35 mouse cellular contexts compared by ENCODE assay signal in the genomic region with DNA sequence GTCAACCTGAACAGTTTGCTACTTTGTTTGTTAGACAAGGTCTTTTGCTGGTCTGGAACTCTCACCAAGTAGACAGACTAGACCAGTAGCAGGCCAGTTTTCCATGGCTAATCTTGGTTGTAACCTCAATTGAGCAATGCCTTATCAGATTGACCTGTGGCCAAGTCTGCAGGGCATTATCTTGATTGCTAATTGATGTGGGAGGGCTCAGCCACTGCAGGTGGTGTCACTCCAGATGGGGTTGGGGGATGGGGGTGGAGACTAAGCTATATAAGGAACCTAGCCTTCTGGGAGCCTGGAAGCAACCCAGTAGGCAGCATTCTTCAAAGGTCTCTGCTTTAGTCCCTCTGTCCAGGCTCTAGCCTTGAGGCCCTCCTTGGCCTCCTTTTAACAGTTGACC. TPM values are rescaled to one million over a fixed set of nuclear protein-coding genes. Genes with fewer than 3 reads are reported as not detected.
DNase-seq lines count a peak whose midpoint lies in the region; ATAC-seq and TF ChIP-seq lines count a peak whose summit lies in the region.
"Had no signal": no experiment of that assay in that cellular context is flagged by ENCODE, and none has a peak within 500 bp of the region (broad histone marks: within the 10 kb centered on the region; RNA-seq: fewer than 3 reads in every experiment).

No protein-coding gene starts in this region.

- peak; percentile 42; the same call in 1 of the 2 replicates for ATAC-seq in granulocyte monocyte progenitor cell, adult 5-6 weeks (replicated peaks; ENCODE audit: poor library complexity, severe bottlenecking)
- ATAC-seq in liver, embryonic 14.5 days (ENCODE audit: insufficient read depth): 0 out of 2 replicates have a peak, but pooled peaks have one; percentile 31
- ATAC-seq: activated CD4-positive, CD25-positive, alpha-beta regulatory T cell, adult 4 months; forebrain, embryonic 14.5 days; hindbrain, postnatal 0 days; midbrain, embryonic 16.5 days; Patski had no signal

- intact Hi-C loops in left cerebral cortex, postnatal 4 days (cut with DNase I): loop anchor here (10.0 kb wide), 1 partner anchor 181 kb away; no protein-coding TSS in a partner anchor

- TF ChIP-seq CTCF in liver, embryonic 14.5 days (IDR thresholded peaks at IDR 0.05; ENCODE audit: low read depth): no peak

- no peak overlapping the region for H3K4me2 ChIP-seq in liver, embryonic 14.5 days (ENCODE audit: low read depth)
- H3K4me2 ChIP-seq: heart, embryonic 12.5 days; limb, embryonic 13.5 days; lung, embryonic 15.5 days; neural tube, embryonic 13.5 days had no signal

- no peaks in the 10 kb centered on the region for H3K9me3 ChIP-seq in liver, embryonic 14.5 days (ENCODE audit: control insufficient read depth, low read length)
- H3K9me3 ChIP-seq: heart, embryonic 12.5 days; limb, embryonic 13.5 days; lung, embryonic 15.5 days; midbrain, embryonic 10.5 days; neural tube, embryonic 13.5 days had no signal

- H3K9ac ChIP-seq in liver, embryonic 14.5 days (replicated peaks): no peak overlapping the region
- H3K9ac ChIP-seq: heart, embryonic 12.5 days; limb, embryonic 13.5 days; lung, embryonic 15.5 days; neural tube, embryonic 13.5 days had no signal

- no peak overlapping the region for H3K4me3 ChIP-seq in liver, embryonic 14.5 days (ENCODE audit: insufficient read depth in 1 of 2, low read depth in 2 of 2, low read length in 2 of 2)
- H3K4me3 ChIP-seq: heart, embryonic 12.5 days; layer of hippocampus, adult 2 months; limb, embryonic 13.5 days; lung, embryonic 15.5 days; midbrain, embryonic 10.5 days; myocyte; neural tube, embryonic 13.5 days had no signal

- H3K27me3 ChIP-seq in liver, embryonic 14.5 days (ENCODE audit: control insufficient read depth, insufficient read depth, low read length): peaks cover 1% of the 10 kb centered on the region; the same call in 1 of the 2 replicates
- H3K27me3 ChIP-seq: heart, embryonic 12.5 days; lung, embryonic 15.5 days; neural tube, embryonic 13.5 days; Patski had no signal

- peak; percentile 31 for DNase-seq in cerebellum, adult 11-12 months
- no peak for DNase-seq in cerebellum, postnatal 4 days (ENCODE audit: low spot score in 2 of 2)
- DNase-seq in 416B (ENCODE audit: low read depth): peak; percentile 78
- no peak for DNase-seq in liver, embryonic 14.5 days (ENCODE audit: low read depth in 3 of 3, low spot score in 3 of 3)
- no peak for DNase-seq in left cerebral cortex, postnatal 4 days
- no peak for DNase-seq in layer of hippocampus, postnatal 10 days (ENCODE audit: low spot score in 2 of 2)
- no peak for DNase-seq in retina, embryonic 14.5 days (ENCODE audit: low spot score)
- DNase-seq: adrenal gland, adult 8-10 months; cerebellum, postnatal 36 days; heart, postnatal 10 days; kidney, adult 18-20 months; kidney, postnatal 10 days; layer of hippocampus, postnatal 36 days; lung, postnatal 4 days; right cerebral cortex, adult 18-20 months; spleen, adult 18-20 months had no signal

- H3K4me1 ChIP-seq in liver, embryonic 14.5 days (replicated peaks; ENCODE audit: control insufficient read depth in 2 of 2, insufficient read depth in 2 of 2, low read length in 1 of 2): 0 out of 4 replicates have a peak, but pooled peaks cover 0 to 2% of the 10 kb centered on the region in 2 experiments

- no peak for TF ChIP-seq EP300 in liver, embryonic 14.5 days (IDR thresholded peaks at IDR 0.05; ENCODE audit: low read depth)

- no peaks in the 10 kb centered on the region for H3K36me3 ChIP-seq in liver, embryonic 14.5 days (replicated peaks; ENCODE audit: control insufficient read depth, insufficient read depth, low read depth)
- H3K36me3 ChIP-seq: heart, embryonic 12.5 days; limb, embryonic 13.5 days; lung, embryonic 15.5 days; midbrain, embryonic 10.5 days; neural tube, embryonic 13.5 days had no signal

- H3K27ac ChIP-seq in liver, embryonic 14.5 days: no peak overlapping the region
- H3K27ac ChIP-seq: hindbrain, postnatal 0 days; limb, embryonic 13.5 days; lung, embryonic 15.5 days; midbrain, embryonic 10.5 days; neural tube, embryonic 13.5 days had no signal

RNA-seq across cellular contexts. Expression of a gene that starts 8.9 kb away (rescaled TPM):
- total RNA-seq in granulocyte monocyte progenitor cell, adult 5-6 weeks (2014; fragmentation: Nextera tagmentation): 7.6 and 10.9 TPM in 2 replicates
- 6.6 and 7.6 TPM in 2 replicates for total RNA-seq in granulocyte monocyte progenitor cell, adult 5-6 weeks (2017)
- 2.1 and 2.3 TPM in 2 replicates for polyA plus RNA-seq in liver, embryonic 14.5 days (2012; rRNA removed)
- polyA plus RNA-seq in liver, embryonic 14.5 days (2014; fragmentation: Nextera tagmentation; extraction: Ambion mirVana): 2.0 and 2.2 TPM in 2 replicates
- total RNA-seq in left cerebral cortex, postnatal 4 days (2021): 100 to 1,000 TPM; 173 to 176 TPM
- 100 to 1,000 TPM; 140 TPM for total RNA-seq in layer of hippocampus, postnatal 10 days (2021)

RNA-seq across cellular contexts. Expression of a gene that starts 51.8 kb away (rescaled TPM):
- total RNA-seq in granulocyte monocyte progenitor cell, adult 5-6 weeks (2014; fragmentation: Nextera tagmentation): not detected in 2 replicates
- total RNA-seq in granulocyte monocyte progenitor cell, adult 5-6 weeks (2017): not detected in 2 replicates
- polyA plus RNA-seq in liver, embryonic 14.5 days (2012; rRNA removed): not detected in 2 replicates
- not detected in 2 replicates for polyA plus RNA-seq in liver, embryonic 14.5 days (2014; fragmentation: Nextera tagmentation; extraction: Ambion mirVana)
- not detected for total RNA-seq in left cerebral cortex, postnatal 4 days (2021)
- not detected for total RNA-seq in layer of hippocampus, postnatal 10 days (2021)
- total RNA-seq: adrenal gland, adult 8-10 months; ES-E14; gastrocnemius, adult 8-10 months; hindbrain, postnatal 0 days; layer of hippocampus, adult 2 months; layer of hippocampus, postnatal 36 days; left cerebral cortex, postnatal 10 days had no signal
- polyA plus RNA-seq: embryonic facial prominence, embryonic 14.5 days; forebrain, embryonic 14.5 days; gonadal fat pad, adult 2 months; hindbrain, embryonic 11.5 days; hindbrain, postnatal 0 days; limb, embryonic 13.5 days; lung, embryonic 15.5 days; midbrain, embryonic 10.5 days; midbrain, embryonic 16.5 days; myocyte; neural tube, embryonic 13.5 days; Patski had no signal

Comparison
In these comparisons a context has a peak if more than half of its experiments do, and no peak if none do; other contexts are left out.
1. DNase-seq: peak in cerebellum, adult 11-12 months (single experiment) and 416B (single experiment); none in cerebellum, postnatal 4 days (0 of 2), liver, embryonic 14.5 days (0 of 3), left cerebral cortex, postnatal 4 days (single experiment), layer of hippocampus, postnatal 10 days (0 of 2) and retina, embryonic 14.5 days (single experiment).
2. RNA of a gene that starts 8.9 kb away (total RNA-seq): 173 to 176 TPM in left cerebral cortex, postnatal 4 days and 140 TPM in layer of hippocampus, postnatal 10 days; 6.6 to 10.9 TPM in granulocyte monocyte progenitor cell, adult 5-6 weeks; every median in the first group is over 10 times any median in the second.